Mouse (Mus musculus): Measurements from ENCODE around the gene Apbb1.

The Apbb1 gene

DNA sequence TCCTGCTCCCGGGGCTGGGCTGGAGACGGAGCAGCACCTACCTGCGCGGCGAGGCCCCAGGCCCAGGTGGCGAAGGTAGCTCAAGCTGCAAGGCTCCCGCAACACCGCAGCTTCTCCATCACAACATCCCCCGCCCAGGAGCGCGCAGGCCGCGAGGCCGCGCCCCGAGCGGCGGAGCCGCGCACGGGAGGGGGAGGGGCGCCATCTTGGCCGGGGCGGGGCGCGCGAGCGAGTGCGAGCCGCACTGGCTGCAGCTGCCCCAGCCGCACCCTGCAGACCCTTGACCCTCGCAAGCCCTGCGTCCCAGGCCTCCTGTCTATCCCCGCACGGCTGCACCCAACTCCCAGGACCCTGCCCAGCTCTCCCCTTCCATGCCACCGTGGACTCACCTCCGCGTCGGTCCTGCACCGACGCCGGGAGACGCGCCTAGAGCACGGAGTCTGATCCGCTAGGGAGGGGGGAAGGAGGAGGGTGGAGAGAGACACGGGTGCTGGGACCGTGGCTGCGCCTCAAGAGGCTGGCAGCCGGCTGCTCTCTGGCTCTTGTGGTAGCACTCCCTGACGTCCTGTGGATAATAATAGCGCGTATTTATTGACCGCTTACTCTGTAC lies at the start of gene Apbb1:
Gene Apbb1 (minus strand): TSS at position 560 of the 610 bp plus-strand sequence.
- in situ Hi-C loops (cut with MboI, MseI) = no loop called here

DNA sequence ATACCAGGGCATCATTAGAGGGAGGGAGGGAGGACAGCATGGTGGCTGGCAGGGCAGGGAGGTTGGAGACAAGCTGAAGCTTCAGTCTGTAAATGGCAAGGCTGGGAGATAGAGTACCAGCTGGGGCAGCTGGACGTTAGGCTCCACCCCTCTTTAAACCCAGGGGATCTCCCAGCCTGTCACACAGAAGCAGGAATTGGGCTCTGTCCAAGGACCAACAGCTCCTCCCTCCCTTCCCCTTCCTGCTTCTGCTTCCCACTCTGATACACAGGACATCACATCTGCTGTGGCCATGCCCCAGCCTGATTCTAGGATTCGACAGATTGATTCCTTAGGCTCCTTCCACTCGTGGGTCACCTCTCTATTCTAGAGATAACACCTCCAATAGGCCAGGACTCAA lies 47.2 kb upstream of the Apbb1 start:
- in situ Hi-C loops (cut with MboI, MseI) = loop anchor here (5.0 to 25.0 kb wide), 2 partner anchors 51 to 1984 kb away; no protein-coding TSS in a partner anchor

DNA sequence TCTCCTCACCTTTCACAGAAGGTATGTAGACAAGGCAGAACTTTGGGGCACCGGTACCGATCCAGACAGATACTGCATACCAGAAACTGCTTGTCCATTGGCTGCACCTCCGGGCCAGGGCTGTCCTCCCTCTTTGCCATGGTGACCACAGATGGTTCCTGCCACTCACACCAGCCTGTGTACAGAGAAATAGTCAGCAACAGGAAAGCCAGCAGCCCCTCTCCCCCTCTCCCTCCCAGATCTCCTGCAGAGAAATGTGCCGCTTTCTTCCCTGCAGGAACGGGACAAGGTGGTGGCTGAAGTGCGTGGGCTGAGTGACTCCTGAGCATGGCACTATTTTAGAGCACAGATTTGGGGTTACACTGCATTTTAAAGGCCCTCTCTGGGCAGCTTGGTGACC lies 43.9 kb upstream of the Apbb1 start:
- in situ Hi-C loops (cut with MboI, MseI) = loop anchor here (5.0 to 25.0 kb wide), 2 partner anchors 48 to 1987 kb away; no protein-coding TSS in a partner anchor

DNA sequence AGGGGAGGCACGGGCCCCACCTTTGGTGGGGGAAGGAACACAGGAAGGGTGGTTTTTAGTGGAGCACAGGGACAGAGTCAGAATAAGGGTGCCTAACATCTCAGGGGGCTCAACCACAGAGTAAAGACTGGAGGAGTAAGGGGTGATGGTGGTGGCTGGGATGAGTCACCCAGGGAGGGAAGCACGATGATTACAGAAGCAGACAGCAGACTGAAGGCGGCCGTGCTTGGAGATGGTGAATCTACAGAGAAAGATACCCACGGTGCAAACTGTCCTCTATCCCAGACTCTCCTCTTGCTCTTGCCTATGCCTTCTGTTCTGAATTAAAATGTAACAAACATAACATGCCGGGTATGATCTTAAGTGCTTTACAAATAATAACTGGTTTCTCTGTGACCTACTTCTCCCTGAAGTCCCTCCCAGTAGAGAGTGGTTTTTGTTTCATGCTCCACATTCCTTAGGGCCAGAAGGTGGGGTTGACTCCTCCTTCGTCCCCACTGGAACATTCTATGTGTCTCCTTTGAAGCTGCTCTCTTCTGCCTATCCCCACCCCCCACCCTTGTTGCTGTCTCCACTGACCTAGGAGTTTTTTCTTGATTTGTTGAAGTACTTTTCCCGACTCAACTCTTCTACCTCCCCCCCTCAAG lies 40.3 kb upstream of the Apbb1 start:
- in situ Hi-C loops (cut with MboI, MseI) = no loop called here

DNA sequence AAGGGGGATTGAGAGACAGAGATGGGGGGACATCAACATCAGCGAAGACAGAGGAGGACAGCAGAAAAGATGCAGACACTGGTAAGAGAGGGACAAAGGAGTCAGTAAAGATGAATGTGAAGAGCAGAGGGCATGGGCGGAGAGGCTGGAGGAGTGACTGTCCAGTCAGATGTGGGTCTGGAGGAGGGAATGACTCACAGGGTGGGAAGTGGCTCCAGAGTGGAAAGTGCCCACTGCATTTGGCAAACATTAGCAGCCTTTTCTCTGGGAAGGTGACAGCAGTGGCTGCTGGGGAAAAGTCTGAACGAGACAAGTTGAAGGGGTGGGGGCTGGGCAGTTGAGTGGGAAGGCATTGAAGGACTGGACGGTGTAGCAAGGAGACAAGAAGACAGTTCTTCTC lies 39.6 kb upstream of the Apbb1 start:
- in situ Hi-C loops (cut with MboI, MseI) = no loop called here

DNA sequence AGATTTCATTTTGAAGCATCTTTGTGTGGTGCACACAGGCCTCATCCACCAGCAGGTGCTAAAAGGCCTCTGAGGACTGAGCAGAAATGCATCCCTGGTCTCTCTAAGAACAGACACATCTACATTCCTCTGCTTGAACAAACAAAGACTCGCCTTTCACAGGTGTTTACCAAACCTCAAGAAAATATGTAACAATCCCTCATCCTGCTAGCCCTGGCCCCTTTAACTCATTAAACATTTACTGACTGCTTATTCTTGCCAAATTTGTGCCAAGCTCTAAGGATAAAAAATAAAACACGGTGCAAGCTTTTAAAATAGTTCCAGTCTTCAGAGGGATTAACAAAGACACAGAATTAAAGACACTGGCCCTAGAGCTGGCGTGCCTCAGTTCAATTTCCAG lies 38.2 kb upstream of the Apbb1 start:
- in situ Hi-C loops (cut with MboI, MseI) = no loop called here

DNA sequence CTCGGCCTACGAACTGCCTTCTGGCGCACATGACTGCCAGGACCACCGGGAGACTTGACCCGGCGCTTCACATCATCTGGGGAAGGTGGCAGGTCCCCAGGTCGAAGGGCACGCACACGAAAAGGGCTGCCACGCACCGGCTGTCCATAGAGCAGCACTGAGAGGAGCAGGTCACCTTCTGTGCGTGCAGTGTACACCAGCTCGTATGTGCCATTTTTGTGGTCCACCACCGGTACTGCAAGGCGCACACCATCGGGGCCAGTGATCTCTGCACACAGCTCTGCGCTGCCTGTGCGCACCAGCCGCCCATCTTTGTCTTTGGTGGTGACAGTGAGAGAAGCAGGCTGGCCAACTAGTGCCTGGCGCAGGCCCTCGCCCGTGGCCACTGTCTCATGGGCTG lies 36.4 kb upstream of the Apbb1 start:
- in situ Hi-C loops (cut with MboI, MseI) = no loop called here

DNA sequence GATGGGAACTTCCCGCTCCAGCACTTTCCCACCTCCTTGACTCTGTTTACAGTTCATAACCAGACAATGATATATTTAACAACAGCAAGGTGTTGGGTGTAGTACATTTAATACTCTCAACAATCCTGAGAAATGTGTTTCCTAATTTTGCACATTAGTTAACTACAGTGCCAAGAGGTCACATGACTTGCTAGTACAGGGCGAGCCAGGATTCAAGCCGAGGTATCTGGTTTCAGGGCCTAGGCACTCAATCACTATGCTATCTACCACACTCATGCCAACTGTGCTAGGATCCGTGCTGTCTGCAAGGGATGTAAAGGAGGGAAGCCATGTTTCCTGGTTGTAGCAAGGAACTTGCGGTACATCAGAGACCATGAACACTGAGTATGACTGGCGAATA lies 35.1 kb upstream of the Apbb1 start:
- in situ Hi-C loops (cut with MboI, MseI) = no loop called here

DNA sequence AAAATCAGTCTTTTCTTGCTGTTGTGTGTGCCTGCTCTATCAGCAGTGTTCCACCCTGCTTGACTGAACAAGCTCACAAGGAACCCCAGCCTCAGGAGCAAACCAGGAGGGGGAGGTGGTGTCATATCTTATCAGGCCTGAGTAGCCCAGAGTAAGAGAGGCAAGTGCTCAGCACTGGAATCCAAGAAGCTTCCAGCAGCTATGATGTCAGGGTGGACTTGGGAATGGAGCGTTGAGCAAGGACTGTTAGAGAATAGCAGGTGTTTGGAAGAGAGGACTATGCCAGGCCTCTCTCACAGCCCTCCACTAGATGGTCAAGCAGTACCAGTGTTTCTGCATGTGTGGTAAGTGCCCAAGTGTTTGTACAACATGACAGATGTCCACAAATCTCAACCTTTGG lies 34.3 kb upstream of the Apbb1 start:
- in situ Hi-C loops (cut with MboI, MseI) = no loop called here

DNA sequence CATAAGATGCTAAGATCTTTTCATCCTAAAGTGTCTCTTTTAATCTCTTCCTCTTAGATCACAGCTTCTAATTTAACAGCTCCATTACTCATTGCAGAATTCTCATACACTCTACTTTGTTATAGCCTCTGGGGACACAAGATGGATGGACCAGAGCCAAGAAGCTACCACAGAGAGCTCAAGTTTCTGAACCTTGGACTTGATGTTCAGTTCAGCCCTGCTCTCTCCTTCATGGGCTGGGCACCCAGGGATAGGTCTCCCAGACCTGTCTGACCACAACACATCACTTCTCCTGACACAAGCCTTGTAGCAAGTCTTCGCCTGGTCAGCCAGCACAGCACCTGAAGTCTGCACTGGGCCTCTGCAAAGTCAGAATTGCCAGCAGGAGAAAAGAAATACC lies 32.9 kb upstream of the Apbb1 start:
- in situ Hi-C loops (cut with MboI, MseI) = no loop called here

DNA sequence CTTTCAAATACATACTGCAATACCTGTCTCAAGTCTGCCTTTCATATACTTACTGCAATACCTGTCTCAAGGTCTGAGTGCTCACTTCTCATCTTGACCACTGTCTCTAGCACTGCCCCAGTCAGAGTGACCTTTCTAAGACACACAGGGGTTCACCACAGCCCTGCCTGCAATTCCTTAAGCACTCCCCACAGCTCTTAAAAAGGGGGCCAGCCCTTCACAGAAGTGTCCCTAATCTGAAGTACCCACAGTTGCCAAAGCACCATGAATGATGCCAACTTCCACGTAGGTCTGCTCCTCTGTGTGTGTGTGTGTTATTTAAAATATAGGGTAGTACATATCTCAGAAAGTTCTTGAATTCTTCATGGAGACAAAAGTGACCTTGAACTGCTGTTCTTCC lies 30.3 kb upstream of the Apbb1 start:
- in situ Hi-C loops (cut with MboI, MseI) = no loop called here

DNA sequence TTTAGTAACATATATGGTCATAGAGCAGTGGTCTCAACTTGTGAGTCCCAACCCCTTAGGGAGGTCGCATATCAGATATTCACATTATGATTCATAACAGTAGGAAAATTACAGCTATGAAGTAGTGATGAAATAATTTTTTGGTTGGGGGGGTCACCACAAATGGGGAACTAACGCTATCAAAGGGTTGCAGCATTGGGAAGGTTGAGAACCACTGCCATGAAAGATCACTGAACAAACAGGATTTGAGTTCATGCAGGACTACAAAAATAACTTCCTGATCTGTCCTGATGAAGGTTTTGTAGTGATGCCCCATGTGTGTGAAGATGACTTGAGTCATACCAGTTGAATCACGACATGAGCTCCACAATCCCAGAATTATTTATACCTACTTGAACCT lies 27.0 kb upstream of the Apbb1 start:
- in situ Hi-C loops (cut with MboI, MseI) = no loop called here

DNA sequence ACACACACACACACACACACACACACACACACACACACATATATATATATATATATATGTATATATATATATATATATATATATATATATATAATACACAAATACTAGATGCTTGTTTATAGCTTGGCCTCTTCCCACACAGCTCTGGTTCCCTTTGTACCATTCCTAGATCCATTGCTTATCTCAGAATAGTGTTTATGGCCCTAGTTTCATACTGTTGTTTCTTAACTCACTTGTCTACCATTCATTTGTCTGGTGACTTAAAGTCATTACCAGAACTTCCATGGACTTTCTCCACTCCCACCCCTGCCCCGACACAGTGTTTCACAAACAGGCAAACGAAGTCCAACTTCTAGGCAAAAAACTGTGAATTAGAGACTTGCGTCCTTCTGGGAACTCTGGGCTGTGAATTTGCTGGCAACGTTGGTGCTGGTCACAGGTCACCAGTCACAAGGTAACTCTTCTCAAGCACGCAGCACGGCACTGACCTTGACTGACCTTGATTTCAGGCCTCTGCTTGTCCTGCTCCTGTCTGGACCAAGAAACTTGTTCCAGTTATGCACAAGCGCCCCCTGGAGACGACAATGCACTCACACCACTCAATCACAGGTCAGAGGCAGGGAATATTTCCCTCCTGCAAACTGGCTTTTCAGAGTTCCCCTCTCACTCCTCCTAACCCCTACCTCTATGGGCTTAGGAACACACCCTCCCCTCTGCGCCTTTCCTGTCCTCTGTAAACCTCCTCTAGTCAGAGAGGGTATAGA lies 21.6 kb upstream of the Apbb1 start:
- in situ Hi-C loops (cut with MboI, MseI) = no loop called here

DNA sequence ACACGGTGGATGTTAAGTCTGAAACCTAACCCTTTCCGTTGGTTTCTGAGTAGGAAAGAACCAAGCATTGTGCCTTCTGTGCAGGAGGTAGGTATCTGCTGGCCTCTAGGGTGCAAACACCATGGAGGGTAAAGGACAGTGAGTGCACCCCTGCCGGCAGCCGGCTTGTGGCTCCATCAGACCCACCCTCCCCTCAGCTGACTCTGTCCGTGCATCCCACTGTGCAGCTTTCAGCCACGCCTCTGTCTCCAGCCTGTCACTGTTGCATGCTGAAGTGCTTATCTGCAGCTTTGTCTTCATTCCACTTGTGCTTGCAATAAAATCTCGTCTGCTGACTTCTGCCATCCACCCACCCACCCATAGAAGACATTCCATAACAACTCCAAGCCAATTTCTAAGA lies 8.6 kb upstream of the Apbb1 start:
- in situ Hi-C loops (cut with MboI, MseI) = no loop called here

DNA sequence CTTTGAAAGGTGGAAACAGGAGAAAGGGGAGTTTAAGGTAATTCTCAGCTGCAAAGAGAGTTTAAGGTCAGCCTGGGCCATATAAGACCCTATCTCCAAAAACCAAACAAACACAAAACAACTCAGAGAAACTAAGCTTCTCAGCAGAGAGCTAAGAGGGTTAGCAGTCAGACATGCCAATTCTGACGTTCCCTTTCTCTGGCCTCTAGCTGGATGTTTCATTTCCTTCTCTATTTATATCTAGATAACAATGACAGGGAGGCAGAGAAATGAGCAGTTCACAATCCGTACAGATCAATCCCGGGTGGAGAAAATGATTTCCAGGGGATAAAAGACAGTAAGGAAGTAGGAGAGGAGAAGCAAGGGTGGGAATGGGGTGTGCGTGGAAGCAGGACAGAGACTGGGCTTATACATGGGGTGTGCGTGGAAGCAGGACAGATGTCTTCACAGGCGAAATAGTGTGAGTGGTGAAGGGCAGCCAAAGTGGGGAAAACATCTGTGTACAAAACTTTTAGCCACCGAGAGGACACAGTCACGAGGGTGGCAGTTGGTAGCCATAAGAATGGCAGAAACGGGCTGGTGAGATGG lies 7.0 kb upstream of the Apbb1 start:
- in situ Hi-C loops (cut with MboI, MseI) = no loop called here

DNA sequence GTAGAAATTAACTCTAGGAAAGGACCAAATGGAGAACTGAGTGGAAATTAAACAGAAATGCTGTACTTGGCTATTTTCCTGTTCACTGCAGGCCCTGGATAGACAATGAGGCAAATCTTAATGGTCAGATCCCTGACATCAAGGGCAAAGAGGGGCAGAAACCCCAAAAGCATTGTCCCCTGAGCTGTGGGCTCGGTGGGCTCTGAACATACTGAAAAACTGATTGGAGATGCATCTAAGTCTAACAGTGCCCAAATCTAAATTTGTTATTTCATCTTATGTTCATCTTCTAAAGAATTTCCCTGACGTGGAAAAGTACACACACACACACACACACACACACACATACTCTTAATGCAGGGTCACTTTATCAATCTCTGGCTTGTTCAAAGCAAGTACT lies 506 bp upstream of the Apbb1 start:
- in situ Hi-C loops (cut with MboI, MseI) = no loop called here

DNA sequence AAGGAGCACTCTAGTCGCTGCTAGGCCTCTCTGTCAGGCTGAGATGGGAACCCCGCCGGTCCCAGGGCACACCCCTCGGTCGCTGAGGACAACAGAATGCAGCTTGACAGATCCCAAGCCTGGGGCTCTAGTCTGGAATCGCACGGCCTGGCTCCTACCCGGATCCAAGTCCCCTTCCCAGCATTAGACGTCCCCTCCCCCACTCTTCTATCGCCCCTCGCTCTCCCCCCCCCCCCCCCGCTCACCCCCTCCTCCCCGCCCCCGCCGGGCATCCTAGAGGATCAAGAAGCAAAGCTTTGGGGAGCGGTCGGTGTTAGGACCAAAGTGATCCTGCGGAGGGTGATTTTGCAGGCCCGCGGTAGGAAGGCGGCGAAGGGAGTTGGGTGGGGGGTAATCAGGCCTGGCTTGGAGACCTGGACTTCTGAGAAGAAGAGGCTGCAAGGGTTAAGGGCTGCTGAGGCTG lies 795 bp downstream of the Apbb1 start:
- in situ Hi-C loops (cut with MboI, MseI) = no loop called here

DNA sequence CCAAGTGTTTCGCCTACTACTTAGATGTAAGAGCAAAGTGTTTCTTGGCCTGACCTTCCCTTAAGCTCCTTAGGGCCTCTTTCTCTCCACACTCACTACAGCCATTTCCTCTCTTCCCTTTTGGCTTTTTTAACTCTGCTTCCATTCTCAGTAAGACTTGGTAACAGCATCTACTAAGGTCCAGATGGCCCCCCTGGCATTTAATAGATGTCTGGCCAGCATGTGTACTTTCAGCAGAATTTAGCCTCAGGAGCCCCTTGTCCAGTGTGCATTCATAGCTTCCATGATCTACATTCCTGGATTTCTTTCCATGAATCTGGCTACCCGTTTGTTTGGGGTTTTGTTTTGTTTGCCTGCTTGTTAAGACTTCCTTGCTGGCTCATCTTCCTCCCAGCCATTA lies 3.0 kb downstream of the Apbb1 start:
- in situ Hi-C loops (cut with MboI, MseI) = loop anchor here (5.0 kb wide), 1 partner anchor 49 kb away; no protein-coding TSS in a partner anchor

DNA sequence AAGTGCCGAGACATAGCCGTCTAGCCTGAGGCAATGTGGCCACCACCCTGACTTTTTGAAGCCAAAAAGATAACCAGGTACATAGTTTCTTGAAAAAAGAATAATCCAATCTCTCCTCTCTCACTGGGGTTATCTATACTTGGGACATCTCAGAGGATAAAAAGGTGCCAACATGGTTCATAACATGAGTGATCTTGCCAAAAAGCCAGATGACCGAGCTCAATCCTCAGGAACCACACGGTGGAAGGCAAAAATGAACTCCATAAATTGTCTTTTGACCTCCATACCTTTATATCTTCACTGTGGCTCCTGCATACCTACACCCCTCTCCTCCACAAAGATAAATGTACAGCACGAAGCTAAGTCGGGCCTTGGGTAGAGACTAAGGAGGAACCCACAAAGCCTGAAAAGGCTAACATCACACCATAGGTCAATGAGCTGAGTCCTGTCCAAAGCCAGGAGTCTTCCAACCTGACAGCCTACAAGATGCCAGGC lies 4.0 kb downstream of the Apbb1 start:
- in situ Hi-C loops (cut with MboI, MseI) = loop anchor here (5.0 kb wide), 1 partner anchor 50 kb away; no protein-coding TSS in a partner anchor

DNA sequence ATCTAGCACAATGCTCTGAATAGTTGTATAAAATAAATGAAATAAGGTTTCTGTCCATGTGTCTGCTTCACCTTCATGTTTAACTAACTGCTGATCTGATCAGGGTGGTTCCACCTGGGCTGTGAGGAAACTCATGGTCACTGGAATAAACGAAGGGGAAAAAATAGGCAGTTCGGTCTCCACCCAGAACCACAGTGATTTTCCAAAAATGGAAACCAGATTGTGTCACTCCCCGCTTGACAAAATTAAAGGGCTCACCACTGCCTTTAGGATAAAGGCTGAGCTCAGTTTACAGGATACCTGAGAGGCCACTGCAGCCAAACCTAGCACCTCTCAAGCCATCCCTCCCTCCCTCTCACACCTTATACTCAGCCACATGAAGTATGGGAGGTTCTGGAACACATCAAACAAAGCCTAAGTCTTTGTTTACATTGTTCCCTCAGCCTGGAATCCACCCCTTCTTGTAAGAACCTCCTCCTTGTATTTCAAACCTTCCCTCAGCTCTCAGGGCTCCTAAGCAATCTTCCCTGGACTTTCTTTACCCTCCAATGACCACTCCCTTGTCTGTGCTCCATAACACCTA lies 5.2 kb downstream of the Apbb1 start:
- in situ Hi-C loops (cut with MboI, MseI) = loop anchor here (5.0 kb wide), 1 partner anchor 51 kb away; no protein-coding TSS in a partner anchor

DNA sequence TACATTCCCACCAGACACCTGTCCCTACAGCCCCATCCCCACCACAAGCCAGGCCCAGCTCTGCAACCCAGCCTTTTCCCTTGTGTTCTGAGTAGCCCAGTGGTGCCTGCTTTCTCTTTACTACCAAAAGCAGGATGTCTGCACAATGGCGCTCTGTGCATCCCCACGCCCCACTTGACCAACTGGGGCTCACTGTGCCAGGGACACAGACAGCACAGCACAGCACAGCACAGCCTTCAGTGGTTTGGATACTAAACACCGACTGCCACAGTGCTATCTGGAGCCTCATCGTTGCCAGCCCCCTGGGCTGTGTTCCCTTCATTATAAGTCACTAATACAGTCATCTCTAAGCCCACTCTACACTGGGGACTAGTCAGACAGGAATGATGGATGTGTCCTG lies 6.9 kb downstream of the Apbb1 start:
- in situ Hi-C loops (cut with MboI, MseI) = no loop called here

DNA sequence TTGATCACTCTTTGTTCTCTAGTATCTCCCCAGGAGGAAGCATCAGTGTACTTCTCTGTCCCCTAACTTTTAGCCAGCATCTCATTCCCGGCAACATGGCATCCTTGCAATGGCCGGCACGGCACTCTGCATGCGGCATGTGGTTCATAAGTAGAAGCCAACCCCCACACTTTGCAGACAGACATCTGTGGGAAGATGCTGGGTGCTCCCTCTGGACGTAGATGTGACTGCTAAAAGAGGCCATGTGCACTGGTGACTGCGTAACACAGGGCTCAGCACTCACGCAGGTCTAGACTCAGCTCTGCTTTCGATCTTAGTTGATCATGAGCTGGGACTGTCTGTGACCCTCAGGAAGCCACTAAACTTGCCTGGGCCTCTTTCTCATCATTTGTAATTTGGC lies 8.5 kb downstream of the Apbb1 start:
- in situ Hi-C loops (cut with MboI, MseI) = no loop called here
